18 mouse cellular contexts compared by ENCODE assay signal in genomic region chr16:21523738-21524137, GRCm38 (mm10).
DNase-seq lines count a peak whose midpoint lies in the region; TF ChIP-seq lines count a peak whose summit lies in the region.
"Had no signal": no experiment of that assay in that cellular context is flagged by ENCODE, and none has a peak within 500 bp of the region (broad histone marks: within the 10 kb centered on the region; RNA-seq: fewer than 3 reads in every experiment).

No protein-coding gene starts in this region.

- H3K27me3 ChIP-seq in heart, embryonic 10.5 days (ENCODE audit: insufficient read depth, poor library complexity, severe bottlenecking) = no peaks in the 10 kb centered on the region
- H3K27me3 ChIP-seq: embryonic facial prominence, embryonic 12.5 days; forebrain, embryonic 15.5 days; heart, embryonic 13.5 days; hindbrain, embryonic 15.5 days had no signal

- H3K4me3 ChIP-seq in heart, embryonic 10.5 days = no peak overlapping the region
- H3K4me3 ChIP-seq in left cerebral cortex, adult 2 months = no peak overlapping the region
- H3K4me3 ChIP-seq: embryonic facial prominence, embryonic 12.5 days; forebrain, embryonic 15.5 days; heart, embryonic 13.5 days; hindbrain, embryonic 15.5 days had no signal

- H3K4me1 ChIP-seq in heart, embryonic 10.5 days = peaks cover 18% of the 10 kb centered on the region
- H3K4me1 ChIP-seq: embryonic facial prominence, embryonic 12.5 days; forebrain, embryonic 15.5 days; hindbrain, embryonic 15.5 days had no signal

- DNase-seq in heart, adult 11 months = peak; percentile 22
- DNase-seq in heart, embryonic 10.5 days (ENCODE audit: low spot score) = no peak
- DNase-seq in right cerebral cortex, adult 2 months (ENCODE audit: low spot score in 2 of 2) = peak; percentile 53 to 56
- no peak for DNase-seq in right cerebral cortex, postnatal 4 days
- peak in 1 of 2 experiments; percentile 28 for DNase-seq in left cerebral cortex, adult 2 months (ENCODE audit: extremely low spot score in 1 of 2, low spot score in 2 of 2)
- peak; percentile 75 for DNase-seq in telencephalon, adult 2 months (ENCODE audit: low read depth, low spot score)
- DNase-seq in thymus, postnatal 4 days = no peak
- DNase-seq: adrenal gland, adult 8-10 months; adrenal gland, postnatal 36 days; cerebellum, adult 11 months; cerebellum, adult 8-10 months; cerebellum, postnatal 14 days; gastrocnemius, postnatal 14 days; heart, postnatal 36 days had no signal

- no peak overlapping the region for H3K27ac ChIP-seq in heart, embryonic 10.5 days
- H3K27ac ChIP-seq in left cerebral cortex, adult 2 months = peak overlapping the region; percentile 78
- H3K27ac ChIP-seq: embryonic facial prominence, embryonic 12.5 days; forebrain, embryonic 15.5 days; hindbrain, embryonic 15.5 days had no signal

- intact Hi-C loops in left cerebral cortex, adult 2 months (cut with DNase I) = loop anchor here (2.0 to 5.0 kb wide), 2 partner anchors 43 to 84 kb away; no protein-coding TSS in a partner anchor

- H3K9me3 ChIP-seq in heart, embryonic 10.5 days = no peaks in the 10 kb centered on the region
- H3K9me3 ChIP-seq: embryonic facial prominence, embryonic 12.5 days; forebrain, embryonic 15.5 days; heart, embryonic 13.5 days; hindbrain, embryonic 15.5 days had no signal

- peaks cover 9% of the 10 kb centered on the region for H3K36me3 ChIP-seq in heart, embryonic 10.5 days
- H3K36me3 ChIP-seq: embryonic facial prominence, embryonic 12.5 days had no signal

- 77% methylated on average over 4 of the region's 4 CpGs for WGBS in heart, embryonic 10.5 days

- TF ChIP-seq CTCF in left cerebral cortex, adult 2 months (IDR thresholded peaks at IDR 0.05) = no peak

Comparison
In these comparisons a context has a peak if more than half of its experiments do, and no peak if none do; other contexts are left out.
1. DNase-seq: peak in heart, adult 11 months (single experiment), right cerebral cortex, adult 2 months (2 of 2) and telencephalon, adult 2 months (single experiment); none in heart, embryonic 10.5 days (single experiment), right cerebral cortex, postnatal 4 days (single experiment) and thymus, postnatal 4 days (single experiment).